Mouse (Mus musculus): ENCODE results near the gene Cdk6. TPM values are rescaled to one million over a fixed set of nuclear protein-coding genes. Genes with fewer than 3 reads are reported as not detected.

The Cdk6 gene
- polyA plus RNA-seq, 1 experiment from 2014 or later: 17.8 TPM

Other genes starting within 250 kb of the Cdk6 start
- 37.6 and 43.1 TPM in 2 replicates for gene Fam133b, start 202.3 kb downstream of the Cdk6 start, polyA plus RNA-seq (2014; fragmentation: Nextera tagmentation; extraction: Ambion mirVana)
- 3.2 and 5.1 TPM in 2 replicates for gene 1700109H08Rik, start 230.1 kb downstream of the Cdk6 start, polyA plus RNA-seq (2014; fragmentation: Nextera tagmentation; extraction: Ambion mirVana)